Mouse (Mus musculus) hindbrain, embryonic 12.5 days (tissue): ENCODE results near the gene Notch3. TPM values are rescaled to one million over a fixed set of nuclear protein-coding genes. Genes with fewer than 3 reads are reported as not detected.

Experiments
- polyA plus RNA-seq: library from polyadenylated mRNA; unstranded; fragments of >200 nt; fragmentation: Nextera tagmentation; extraction: Ambion mirVana; gene quantifications from 2 replicates; pipeline ENCODE4 v1.2.1, GENCODE M21; 2016

Notch3 gene
- polyA plus RNA-seq, 1 experiment from 2014 or later, result 23.6 TPM

Other genes with a start within 250 kb of the Notch3 start
- 44.7 and 45.4 TPM in 2 replicates for gene Rrp1b, start 130.8 kb downstream of the Notch3 start, polyA plus RNA-seq
- gene Hsf2bp, start 130.5 kb downstream of the Notch3 start, polyA plus RNA-seq, result 0.56 and 0.78 TPM in 2 replicates
- 0.08 TPM in 1 of 2 replicates, not detected in the other for gene Ephx3, start 22.7 kb upstream of the Notch3 start, polyA plus RNA-seq
- 108 and 112 TPM in 2 replicates for gene Brd4, start 117.9 kb upstream of the Notch3 start, polyA plus RNA-seq
- 131 TPM in 2 replicates for gene Akap8, start 154.4 kb upstream of the Notch3 start, polyA plus RNA-seq
- gene Akap8l, start 183.8 kb upstream of the Notch3 start, polyA plus RNA-seq, result 134 and 138 TPM in 2 replicates
- 45.6 and 52.2 TPM in 2 replicates for gene Wiz, start 222.6 kb upstream of the Notch3 start, polyA plus RNA-seq
- 0.39 and 0.72 TPM in 2 replicates for gene Rasal3, start 236.7 kb upstream of the Notch3 start, polyA plus RNA-seq